Mouse (Mus musculus): ENCODE measurements around the gene Col4a6.

GRCm38 (mm10) chrX:141236564-141237333, 237.1 kb downstream of the Col4a6 start:
- no peak for TF ChIP-seq MAFK (IDR thresholded peaks at IDR 0.05; ENCODE audit: insufficient read depth, low read depth, low read length)
- TF ChIP-seq HCFC1 (IDR thresholded peaks at IDR 0.05; ENCODE audit: borderline replicate concordance, insufficient read depth, low read length): no peak
- no peak for TF ChIP-seq ZNF384 (IDR thresholded peaks at IDR 0.05; ENCODE audit: low read depth, low read length)
- no peak for TF ChIP-seq ZC3H11A (IDR thresholded peaks at IDR 0.05; ENCODE audit: borderline replicate concordance, low read depth, low read length)

Data from ES-E14 (cell line).